Mouse (Mus musculus) hindbrain, embryonic 13.5 days (tissue): ENCODE measurements around the gene Rab32. TPM values are rescaled to one million over a fixed set of nuclear protein-coding genes. Genes with fewer than 3 reads are reported as not detected.
"Not testable (repeated sequence)": the region's sequence is repeated elsewhere in the genome, so short reads cannot be mapped to it uniquely, and the experiment has no call there.

Source experiments
- ATAC-seq: fragments of 200-750 bp; cut with Nextera tagmentation; 2 replicates; pipeline ENCODE4 v1.8.0; 2017; ENCODE audit warnings: moderate TSS enrichment; ENCODE audit not compliant: low FRiP score
- H3K27ac ChIP-seq: fragments of 300-500 bp; sonication (generic); 2 replicates; pipeline ENCODE4 v1.5.1; 2015; ENCODE audit warnings: inconsistent platforms, mild to moderate bottlenecking, moderate library complexity
- H3K27me3 ChIP-seq: fragments of 300-500 bp; sonication (generic); 2 replicates; pipeline ENCODE4 v1.6.1; 2015; ENCODE audit warnings: mild to moderate bottlenecking, inconsistent platforms
- H3K36me3 ChIP-seq: fragments of 300-500 bp; sonication (generic); 2 replicates; pipeline ENCODE4 v1.6.1; 2015; ENCODE audit warnings: mild to moderate bottlenecking, inconsistent platforms
- H3K4me1 ChIP-seq: fragments of 300-500 bp; sonication (generic); replicated peaks from 2 replicates; pipeline ENCODE4 v1.6.1; 2015; ENCODE audit warnings: inconsistent platforms
- H3K4me2 ChIP-seq: fragments of 300-500 bp; sonication (generic); 2 replicates; pipeline ENCODE4 v1.6.1; 2015; ENCODE audit warnings: inconsistent platforms, mild to moderate bottlenecking, moderate library complexity
- H3K4me3 ChIP-seq: fragments of 300-500 bp; sonication (generic); 2 replicates; pipeline ENCODE4 v1.5.1; 2015; ENCODE audit warnings: mild to moderate bottlenecking, inconsistent platforms
- H3K9ac ChIP-seq: fragments of 300-500 bp; sonication (generic); 2 replicates; pipeline ENCODE4 v1.6.1; 2015; ENCODE audit warnings: mild to moderate bottlenecking, inconsistent platforms
- H3K9me3 ChIP-seq: fragments of 300-500 bp; sonication (generic); 2 replicates; pipeline ENCODE4 v1.6.1; 2016; ENCODE audit warnings: inconsistent platforms
- WGBS: fragments of 180-500 bp; shearing (Covaris S2); methylation state at CpG from one replicate; pipeline ENCODE4 v1.1.7; 2015; 5-methylcytosine and 5-hydroxymethylcytosine counted together
- polyA plus RNA-seq: library from polyadenylated mRNA; unstranded; fragments of >200 nt; fragmentation: Nextera tagmentation; extraction: Ambion mirVana; gene quantifications from 2 replicates; pipeline ENCODE4 v1.2.1, GENCODE M21; 2015

The Rab32 gene
- polyA plus RNA-seq: 5.3 and 6.4 TPM in 2 replicates

GRCm38 (mm10) chr10:10557570-10558336 lies at the start of gene Rab32:
Rab32 (minus strand) TSS chr10:10558265.
- H3K9me3 ChIP-seq: no peaks in the 10 kb centered on the region
- peak within 1 kb of the TSS; percentile 74 for H3K9ac ChIP-seq
- no peaks in the 10 kb centered on the region for H3K36me3 ChIP-seq
- ATAC-seq: peak; percentile 98
- peak within 1 kb of the TSS; percentile 98 for H3K4me2 ChIP-seq
- 0 out of 2 replicates have a peak, but pooled peaks cover 7% of the 10 kb centered on the region for H3K27me3 ChIP-seq
- H3K4me3 ChIP-seq: peak within 1 kb of the TSS; percentile 62
- WGBS: under 1% methylated on average over 51 of the region's 51 CpGs
- peaks cover 12% of the 10 kb centered on the region; the same call in 1 of the 2 replicates for H3K4me1 ChIP-seq
- H3K27ac ChIP-seq: no peak within 1 kb of the TSS

- Histone ChIP-seq H3K4me2 (no peak overlapping the region), H3K36me3 (no peaks in the 10 kb centered on the region), H3K9ac (no peak overlapping the region), H3K4me1 (no peaks in the 10 kb centered on the region), H3K4me3 (no peak overlapping the region), H3K27me3 (no peaks in the 10 kb centered on the region), H3K27ac (no peak overlapping the region), H3K9me3 (no peaks in the 10 kb centered on the region)
- WGBS: 71% methylated on average over 3 of the region's 3 CpGs
- no peak for ATAC-seq
Measured at GRCm38 (mm10) chr10:10600771-10601170, 42.7 kb upstream of the Rab32 start.

GRCm38 (mm10) chr10:10597495-10597894 lies 39.4 kb upstream of the Rab32 start:
- H3K9ac ChIP-seq, H3K27ac ChIP-seq, H3K4me3 ChIP-seq, H3K4me2 ChIP-seq, H3K27me3 ChIP-seq, H3K4me1 ChIP-seq, H3K36me3 ChIP-seq, H3K9me3 ChIP-seq, ATAC-seq: not testable (repeated sequence)
- WGBS: 95% methylated on average over 2 of the region's 2 CpGs

GRCm38 (mm10) chr10:10580811-10581210 lies 22.7 kb upstream of the Rab32 start:
- no peak overlapping the region for H3K9ac ChIP-seq
- H3K27ac ChIP-seq: no peak overlapping the region
- 82% methylated on average over 3 of the region's 3 CpGs for WGBS
- H3K9me3 ChIP-seq: 0 out of 2 replicates have a peak, but pooled peaks cover 4% of the 10 kb centered on the region
- no peak overlapping the region for H3K4me3 ChIP-seq
- H3K4me1 ChIP-seq: no peaks in the 10 kb centered on the region
- no peak overlapping the region for H3K4me2 ChIP-seq
- ATAC-seq: no peak
- no peaks in the 10 kb centered on the region for H3K36me3 ChIP-seq
- H3K27me3 ChIP-seq: no peaks in the 10 kb centered on the region

- H3K4me3 ChIP-seq: no peak overlapping the region
- no peaks in the 10 kb centered on the region for H3K4me1 ChIP-seq
- WGBS: 76% methylated on average over 1 of the region's 1 CpGs
- H3K27me3 ChIP-seq: no peaks in the 10 kb centered on the region
- H3K9ac ChIP-seq: no peak overlapping the region
- 0 out of 2 replicates have a peak, but pooled peaks cover 4% of the 10 kb centered on the region for H3K9me3 ChIP-seq
- no peak overlapping the region for H3K27ac ChIP-seq
- no peak for ATAC-seq
- no peak overlapping the region for H3K4me2 ChIP-seq
- H3K36me3 ChIP-seq: no peaks in the 10 kb centered on the region
Measured at GRCm38 (mm10) chr10:10579821-10580220, 21.8 kb upstream of the Rab32 start.

GRCm38 (mm10) chr10:10558337-10558711 lies 259 bp upstream of the Rab32 start:
- Histone ChIP-seq H3K9me3 (no peaks in the 10 kb centered on the region), H3K36me3 (no peaks in the 10 kb centered on the region), H3K9ac (peak overlapping the region; percentile 74), H3K4me2 (peak overlapping the region; percentile 98), H3K4me3 (peak overlapping the region; percentile 62), H3K27me3 (0 out of 2 replicates have a peak, but pooled peaks cover 7% of the 10 kb centered on the region), H3K4me1 (peaks cover 12% of the 10 kb centered on the region; the same call in 1 of the 2 replicates), H3K27ac (no peak overlapping the region)
- no peak; the same call in 1 of the 2 replicates for ATAC-seq
- WGBS: 41% methylated on average over 5 of the region's 5 CpGs

GRCm38 (mm10) chr10:10557085-10557484 lies 980 bp downstream of the Rab32 start:
- H3K36me3 ChIP-seq: no peaks in the 10 kb centered on the region
- no peaks in the 10 kb centered on the region for H3K9me3 ChIP-seq
- H3K27me3 ChIP-seq: 0 out of 2 replicates have a peak, but pooled peaks cover 7% of the 10 kb centered on the region
- H3K9ac ChIP-seq: 0 out of 2 replicates have a peak overlapping the region, but pooled peaks have one; percentile 74
- ATAC-seq: 0 out of 2 replicates have a peak, but pooled peaks have one; percentile 8
- peak overlapping the region; percentile 62 for H3K4me3 ChIP-seq
- WGBS: 6% methylated on average over 8 of the region's 8 CpGs
- peaks cover 12% of the 10 kb centered on the region; the same call in 1 of the 2 replicates for H3K4me1 ChIP-seq
- no peak overlapping the region for H3K27ac ChIP-seq
- H3K4me2 ChIP-seq: peak overlapping the region; percentile 98

- H3K4me3 ChIP-seq: no peak overlapping the region
- no peak overlapping the region for H3K27ac ChIP-seq
- WGBS: 94% methylated on average over 3 of the region's 3 CpGs
- H3K9ac ChIP-seq: no peak overlapping the region
- 0 out of 2 replicates have a peak, but pooled peaks cover 7% of the 10 kb centered on the region for H3K27me3 ChIP-seq
- H3K4me1 ChIP-seq: peaks cover 12% of the 10 kb centered on the region; the same call in 1 of the 2 replicates
- H3K9me3 ChIP-seq: no peaks in the 10 kb centered on the region
- ATAC-seq: no peak
- no peaks in the 10 kb centered on the region for H3K36me3 ChIP-seq
- no peak overlapping the region for H3K4me2 ChIP-seq
Measured at GRCm38 (mm10) chr10:10555676-10556075, 2.4 kb downstream of the Rab32 start.

- 87% methylated on average over 5 of the region's 5 CpGs for WGBS
- no peak overlapping the region for H3K4me3 ChIP-seq
- no peak overlapping the region for H3K9ac ChIP-seq
- H3K27ac ChIP-seq: no peak overlapping the region
- H3K4me2 ChIP-seq: no peak overlapping the region
- H3K36me3 ChIP-seq: no peaks in the 10 kb centered on the region
- peaks cover 12% of the 10 kb centered on the region; the same call in 1 of the 2 replicates for H3K4me1 ChIP-seq
- H3K27me3 ChIP-seq: 0 out of 2 replicates have a peak, but pooled peaks cover 7% of the 10 kb centered on the region
- no peak for ATAC-seq
- no peaks in the 10 kb centered on the region for H3K9me3 ChIP-seq
Measured at GRCm38 (mm10) chr10:10555221-10555620, 2.8 kb downstream of the Rab32 start.

- ATAC-seq: no peak
- Histone ChIP-seq H3K27me3 (no peaks in the 10 kb centered on the region), H3K36me3 (no peaks in the 10 kb centered on the region), H3K9ac (no peak overlapping the region), H3K4me3 (no peak overlapping the region), H3K4me2 (no peak overlapping the region), H3K9me3 (no peaks in the 10 kb centered on the region), H3K4me1 (no peaks in the 10 kb centered on the region), H3K27ac (no peak overlapping the region)
- WGBS: 84% methylated on average over 1 of the region's 1 CpGs
Measured at GRCm38 (mm10) chr10:10550134-10550533, 7.9 kb downstream of the Rab32 start.

- Histone ChIP-seq H3K27ac (no peak overlapping the region), H3K4me1 (no peaks in the 10 kb centered on the region), H3K9me3 (no peaks in the 10 kb centered on the region), H3K9ac (no peak overlapping the region), H3K36me3 (no peaks in the 10 kb centered on the region), H3K4me3 (no peak overlapping the region), H3K27me3 (no peaks in the 10 kb centered on the region), H3K4me2 (no peak overlapping the region)
- no peak for ATAC-seq
- WGBS: 77% methylated on average over 5 of the region's 5 CpGs
Measured at GRCm38 (mm10) chr10:10546623-10547022, 11.4 kb downstream of the Rab32 start.

GRCm38 (mm10) chr10:10544955-10545354 lies 13.1 kb downstream of the Rab32 start:
- Histone ChIP-seq H3K27me3 (no peaks in the 10 kb centered on the region), H3K27ac (no peak overlapping the region), H3K36me3 (no peaks in the 10 kb centered on the region), H3K4me1 (no peaks in the 10 kb centered on the region), H3K4me3 (no peak overlapping the region), H3K4me2 (no peak overlapping the region), H3K9ac (no peak overlapping the region), H3K9me3 (no peaks in the 10 kb centered on the region)
- ATAC-seq: no peak
- 94% methylated on average over 3 of the region's 3 CpGs for WGBS
